Mouse (Mus musculus): ENCODE measurements around the gene Cops3. TPM values are rescaled to one million over a fixed set of nuclear protein-coding genes. Genes with fewer than 3 reads are reported as not detected.

The Cops3 gene
- polyA plus RNA-seq, 1 experiment from 2014 or later, result 165 TPM

Other genes with a start within 250 kb of the Cops3 start
- gene Olfr223, start 246.5 kb downstream of the Cops3 start, polyA plus RNA-seq (2014; fragmentation: Nextera tagmentation; extraction: Ambion mirVana), result not detected in 2 replicates
- 64.7 and 68.7 TPM in 2 replicates for gene Mprip, start 178.5 kb downstream of the Cops3 start, polyA plus RNA-seq (2014; fragmentation: Nextera tagmentation; extraction: Ambion mirVana)
- gene Pld6, start 52.2 kb downstream of the Cops3 start, polyA plus RNA-seq (2014; fragmentation: Nextera tagmentation; extraction: Ambion mirVana), result 1.6 and 2.0 TPM in 2 replicates
- 30.3 and 34.3 TPM in 2 replicates for gene Flcn, start 29.8 kb downstream of the Cops3 start, polyA plus RNA-seq (2014; fragmentation: Nextera tagmentation; extraction: Ambion mirVana)
- gene Nt5m, start 391 bp downstream of the Cops3 start, polyA plus RNA-seq (2014; fragmentation: Nextera tagmentation; extraction: Ambion mirVana), result 38.8 and 40.1 TPM in 2 replicates
- gene Med9, start 108.4 kb upstream of the Cops3 start, polyA plus RNA-seq (2014; fragmentation: Nextera tagmentation; extraction: Ambion mirVana), result 46.7 and 47.6 TPM in 2 replicates
- gene Rasd1, start 125.1 kb upstream of the Cops3 start, polyA plus RNA-seq (2014; fragmentation: Nextera tagmentation; extraction: Ambion mirVana), result 8.1 and 8.3 TPM in 2 replicates
- 11.6 and 16.3 TPM in 2 replicates for gene Pemt, start 206.7 kb upstream of the Cops3 start, polyA plus RNA-seq (2014; fragmentation: Nextera tagmentation; extraction: Ambion mirVana)

Measured in heart, embryonic 14.5 days (tissue).